Mouse (Mus musculus): Measurements from ENCODE around the gene Anapc11. TPM values are rescaled to one million over a fixed set of nuclear protein-coding genes. Genes with fewer than 3 reads are reported as not detected.

Anapc11 gene
- polyA plus RNA-seq, 1 experiment from 2014 or later = 218 TPM

DNA sequence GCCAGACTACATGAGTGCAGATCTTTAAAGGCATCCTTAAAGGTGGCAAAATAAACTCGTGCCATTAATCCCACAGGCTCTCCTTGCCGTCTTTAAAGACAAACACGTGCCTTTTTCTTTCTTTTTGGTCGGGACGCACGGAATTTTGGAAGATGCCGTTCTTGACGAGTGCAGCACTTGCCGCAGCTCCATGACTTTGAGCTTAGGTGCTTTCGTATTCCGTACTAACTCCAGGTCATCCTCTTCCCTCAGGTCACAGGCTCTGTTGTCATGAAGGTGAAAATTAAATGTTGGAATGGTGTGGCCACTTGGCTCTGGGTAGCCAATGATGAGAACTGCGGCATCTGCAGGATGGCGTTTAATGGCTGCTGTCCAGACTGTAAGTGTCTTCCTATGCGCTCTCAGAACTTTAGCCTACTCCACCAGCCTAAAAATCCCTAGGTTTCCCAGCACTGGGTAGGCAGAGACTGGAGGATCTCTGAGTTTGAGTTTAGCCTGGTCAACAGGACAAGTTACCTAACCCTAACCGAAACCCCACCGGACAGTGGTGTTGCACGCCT, 849 bp downstream of the Anapc11 start:
- Histone ChIP-seq H3K9me3 (no peaks in the 10 kb centered on the region), H3K4me1 (peaks cover 44% of the 10 kb centered on the region), H3K27me3 (ENCODE audit: poor library complexity, severe bottlenecking) (no peaks in the 10 kb centered on the region), H3K36me3 (replicated peaks) (peaks cover 80% of the 10 kb centered on the region), H3K4me3 (peak overlapping the region; percentile 100), H3K27ac (peak overlapping the region; percentile 99)
- DNase-seq (ENCODE audit: extremely low spot score, low spot score) = no peak
- WGBS = 55% methylated on average over 17 of the region's 17 CpGs

DNA sequence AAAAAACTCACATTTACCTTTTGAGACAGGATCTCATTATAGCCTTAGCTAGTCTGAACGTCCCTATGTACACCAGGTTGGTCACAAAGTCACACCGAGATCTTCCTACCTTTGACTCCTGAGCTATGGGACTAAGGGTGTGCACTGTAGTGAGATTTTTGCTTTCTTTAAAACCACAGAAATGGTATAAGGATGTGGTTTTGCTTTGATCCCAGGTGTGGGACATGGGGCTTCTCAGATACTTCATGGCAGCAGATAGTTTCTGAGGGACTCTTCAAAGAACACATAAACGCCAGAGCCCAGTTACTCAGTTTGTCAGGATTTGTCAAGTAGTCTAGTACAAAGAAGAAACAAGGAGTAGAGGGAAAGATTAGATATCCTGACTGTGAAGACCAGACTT, 2.5 kb downstream of the Anapc11 start:
- no peaks in the 10 kb centered on the region for H3K9me3 ChIP-seq
- DNase-seq (ENCODE audit: extremely low spot score, low spot score) = no peak
- H3K4me3 ChIP-seq = no peak overlapping the region
- H3K36me3 ChIP-seq (replicated peaks) = peaks cover 80% of the 10 kb centered on the region
- H3K4me1 ChIP-seq = peaks cover 38% of the 10 kb centered on the region
- 94% methylated on average over 3 of the region's 3 CpGs for WGBS
- no peaks in the 10 kb centered on the region for H3K27me3 ChIP-seq (ENCODE audit: poor library complexity, severe bottlenecking)
- no peak overlapping the region for H3K27ac ChIP-seq

DNA sequence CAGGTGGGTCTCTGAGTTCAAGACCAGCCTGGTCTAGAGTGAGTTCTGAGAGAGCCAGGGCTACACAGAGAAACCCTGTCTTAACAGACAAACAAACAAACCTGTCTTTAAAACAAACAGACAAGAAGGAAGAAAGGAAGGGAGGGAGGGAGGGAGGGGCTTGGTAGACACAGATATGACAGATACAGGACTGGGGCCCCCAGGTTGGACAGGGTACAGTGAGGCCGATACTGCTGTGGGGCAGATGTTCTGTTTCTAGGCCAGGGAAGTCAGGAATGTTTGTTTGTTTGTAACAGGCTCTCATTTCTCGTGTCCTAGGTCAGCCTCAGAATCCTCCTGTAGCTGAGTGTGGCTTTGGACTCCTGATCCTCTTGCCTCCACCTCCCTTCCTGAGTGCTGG, 5.3 kb downstream of the Anapc11 start:
- no peak overlapping the region for H3K27ac ChIP-seq
- no peaks in the 10 kb centered on the region for H3K9me3 ChIP-seq
- H3K27me3 ChIP-seq (ENCODE audit: poor library complexity, severe bottlenecking) = peaks cover 23% of the 10 kb centered on the region
- H3K4me1 ChIP-seq = peaks cover 30% of the 10 kb centered on the region
- H3K36me3 ChIP-seq (replicated peaks) = peaks cover 79% of the 10 kb centered on the region
- 74% methylated on average over 2 of the region's 2 CpGs for WGBS
- DNase-seq (ENCODE audit: extremely low spot score, low spot score) = no peak
- H3K4me3 ChIP-seq = no peak overlapping the region

DNA sequence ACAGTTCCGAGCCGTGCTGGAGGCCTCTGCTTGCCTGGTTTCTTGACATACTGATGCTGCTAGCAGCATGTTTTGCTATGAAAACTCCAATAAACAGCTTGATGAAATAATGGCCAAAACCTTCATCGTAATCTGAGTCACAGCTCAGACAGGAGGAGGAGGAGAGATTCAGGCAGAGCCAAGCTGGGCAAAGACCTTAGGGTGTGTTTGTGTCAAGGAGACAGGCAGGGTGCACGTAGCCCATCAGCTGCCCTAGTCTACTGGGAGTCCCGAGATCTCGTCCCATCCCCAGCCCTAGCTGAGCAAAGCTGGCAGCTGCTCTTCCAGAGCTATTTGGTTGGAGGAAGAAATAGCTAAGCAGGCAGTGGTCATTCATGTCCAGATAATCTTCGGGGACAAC, 7.4 kb downstream of the Anapc11 start:
- 94% methylated on average over 7 of the region's 7 CpGs for WGBS

DNA sequence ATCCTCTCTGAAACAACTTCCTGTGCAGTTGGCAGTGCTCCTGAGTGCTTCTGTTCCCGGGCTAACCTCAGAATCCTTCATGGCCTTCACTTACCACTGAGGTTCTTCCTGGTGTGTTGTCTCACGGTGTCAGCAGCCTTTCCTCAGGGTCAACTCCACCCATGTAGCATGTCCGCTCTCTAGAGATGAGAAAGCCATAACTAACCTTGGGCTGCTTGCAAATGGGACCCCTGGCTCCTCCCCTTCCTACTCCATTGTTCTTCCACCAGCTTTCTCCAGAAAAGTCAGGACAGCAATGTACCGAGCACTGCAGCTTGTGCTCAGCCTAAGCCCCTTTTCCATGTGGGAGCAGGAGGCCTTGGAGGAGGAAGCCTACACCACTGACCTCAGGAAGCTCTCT, 8.5 kb downstream of the Anapc11 start:
- no peak overlapping the region for H3K27ac ChIP-seq

More for the DNA sequence above, 7.4 kb downstream of the Anapc11 start:
- no peak for DNase-seq (ENCODE audit: extremely low spot score, low spot score)
- H3K36me3 ChIP-seq (replicated peaks) = peaks cover 82% of the 10 kb centered on the region
- H3K27ac ChIP-seq = no peak overlapping the region
- peaks cover 38% of the 10 kb centered on the region for H3K27me3 ChIP-seq (ENCODE audit: poor library complexity, severe bottlenecking)
- H3K4me3 ChIP-seq = no peak overlapping the region
- H3K9me3 ChIP-seq = no peaks in the 10 kb centered on the region
- peaks cover 27% of the 10 kb centered on the region for H3K4me1 ChIP-seq

DNA sequence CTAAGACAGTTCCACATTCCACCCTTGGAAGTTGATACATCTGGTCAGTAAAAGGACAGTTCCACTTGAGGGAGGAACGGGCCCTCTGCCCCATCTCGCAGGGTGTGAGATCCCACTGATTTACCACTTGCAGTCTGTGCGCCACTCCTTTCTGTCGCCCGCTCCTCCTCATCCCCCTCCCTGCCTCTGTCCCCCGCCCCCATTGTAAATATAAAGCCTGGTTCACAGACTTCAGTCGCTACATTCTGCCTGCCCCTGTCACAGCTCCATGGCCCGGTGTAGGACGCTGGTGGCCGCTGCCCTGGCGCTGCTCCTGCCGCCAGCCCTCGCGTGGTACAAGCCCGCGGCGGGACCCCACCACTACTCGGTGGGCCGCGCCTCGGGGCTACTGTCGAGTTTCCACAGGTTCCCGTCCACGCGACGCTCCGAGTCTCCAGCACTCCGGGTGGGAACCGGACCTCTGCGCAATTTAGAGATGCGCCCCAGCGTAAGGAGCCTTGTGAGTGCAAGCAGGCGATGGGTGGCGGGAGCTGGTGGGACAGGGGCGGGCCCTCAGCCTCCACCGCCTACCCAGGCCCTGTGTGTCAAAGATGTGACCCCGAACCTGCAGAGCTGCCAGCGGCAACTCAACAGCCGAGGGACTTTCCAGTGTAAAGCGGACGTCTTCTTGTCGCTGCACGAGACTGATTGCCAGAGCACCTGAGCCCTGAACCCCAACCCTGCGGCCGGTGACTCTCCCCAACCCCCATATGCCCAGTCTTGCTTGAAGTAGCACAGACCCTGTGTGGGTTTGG, 10.2 kb downstream of the Anapc11 start, which contains the start of gene Npb:
Npb (plus strand) TSS at position 237 of the 794 bp plus-strand sequence.
- 8% methylated on average over 45 of the region's 45 CpGs for WGBS
- DNase-seq (ENCODE audit: extremely low spot score, low spot score) = no peak
- Histone ChIP-seq H3K27me3 (ENCODE audit: poor library complexity, severe bottlenecking) (peaks cover 38% of the 10 kb centered on the region), H3K36me3 (replicated peaks) (peaks cover 85% of the 10 kb centered on the region), H3K4me1 (peaks cover 27% of the 10 kb centered on the region), H3K4me3 (peak within 1 kb of the TSS; percentile 44), H3K27ac (peak within 1 kb of the TSS; percentile 60), H3K9me3 (no peaks in the 10 kb centered on the region)

More for the DNA sequence above, 8.5 kb downstream of the Anapc11 start:
- H3K9me3 ChIP-seq = no peaks in the 10 kb centered on the region
- H3K27me3 ChIP-seq (ENCODE audit: poor library complexity, severe bottlenecking) = peaks cover 38% of the 10 kb centered on the region
- no peak overlapping the region for H3K4me3 ChIP-seq
- peaks cover 27% of the 10 kb centered on the region for H3K4me1 ChIP-seq
- DNase-seq (ENCODE audit: extremely low spot score, low spot score) = no peak
- peaks cover 85% of the 10 kb centered on the region for H3K36me3 ChIP-seq (replicated peaks)
- WGBS = 79% methylated on average over 4 of the region's 4 CpGs

DNA sequence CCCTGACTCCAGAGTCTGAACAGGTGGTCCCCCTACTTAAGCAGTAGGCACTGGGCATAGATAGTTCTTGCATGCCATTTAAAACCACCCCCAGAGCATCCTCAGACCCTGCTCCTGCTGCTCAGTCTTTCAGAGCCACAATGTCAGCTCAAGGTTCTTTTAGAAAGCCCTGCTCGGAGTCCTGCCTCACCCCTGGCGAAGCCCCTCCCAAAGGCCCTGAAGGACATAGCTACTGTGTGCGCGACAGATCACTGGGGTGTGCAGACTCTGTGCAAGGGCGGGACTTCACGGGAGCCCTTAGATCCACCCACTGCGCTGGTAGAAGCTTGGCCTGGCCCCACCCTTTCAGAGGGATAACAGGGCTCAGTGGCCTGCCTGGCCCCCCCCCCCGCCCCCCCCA, 11.0 kb downstream of the Anapc11 start:
- DNase-seq (ENCODE audit: extremely low spot score, low spot score) = no peak
- 40% methylated on average over 8 of the region's 8 CpGs for WGBS
- Histone ChIP-seq H3K4me1 (peaks cover 27% of the 10 kb centered on the region), H3K9me3 (no peaks in the 10 kb centered on the region), H3K4me3 (peak overlapping the region; percentile 44; the same call in 1 of the 2 replicates), H3K27me3 (ENCODE audit: poor library complexity, severe bottlenecking) (peaks cover 38% of the 10 kb centered on the region), H3K36me3 (replicated peaks) (peaks cover 85% of the 10 kb centered on the region), H3K27ac (no peak overlapping the region)

DNA sequence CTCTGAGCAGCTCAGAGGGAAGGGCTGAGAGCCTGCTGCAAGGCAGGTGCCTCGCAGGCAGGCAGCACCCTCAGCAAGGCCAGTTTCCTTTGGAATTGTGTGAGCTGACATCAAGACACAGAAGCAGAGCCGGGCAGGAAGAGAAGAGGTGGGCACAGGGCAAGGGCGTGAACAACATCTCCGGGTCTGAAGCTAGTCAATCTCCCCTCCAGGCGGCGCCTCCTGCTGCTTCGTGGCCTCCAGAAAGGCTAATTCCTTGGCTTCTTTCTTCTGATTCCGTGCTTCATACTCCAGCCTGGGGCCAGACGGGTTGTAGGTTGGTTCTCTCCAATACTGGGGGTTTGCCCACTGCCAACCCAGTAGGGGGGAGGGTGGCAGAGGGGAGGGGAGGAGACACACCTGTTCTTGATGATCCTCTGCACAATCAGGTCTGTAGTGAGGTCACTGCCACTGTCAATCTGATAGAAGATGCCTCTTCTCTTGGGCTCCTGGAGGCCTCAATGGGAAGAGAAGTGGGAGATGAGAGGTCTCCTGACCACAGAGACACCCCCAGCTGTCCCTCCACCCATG, 12.3 kb downstream of the Anapc11 start:
- H3K4me1 ChIP-seq = peaks cover 29% of the 10 kb centered on the region
- peaks cover 38% of the 10 kb centered on the region for H3K27me3 ChIP-seq (ENCODE audit: poor library complexity, severe bottlenecking)
- peaks cover 85% of the 10 kb centered on the region for H3K36me3 ChIP-seq (replicated peaks)
- H3K27ac ChIP-seq = no peak overlapping the region
- no peak for DNase-seq (ENCODE audit: extremely low spot score, low spot score)
- H3K9me3 ChIP-seq = no peaks in the 10 kb centered on the region
- WGBS = 83% methylated on average over 9 of the region's 9 CpGs
- H3K4me3 ChIP-seq = peak overlapping the region; percentile 7; the same call in 1 of the 2 replicates

DNA sequence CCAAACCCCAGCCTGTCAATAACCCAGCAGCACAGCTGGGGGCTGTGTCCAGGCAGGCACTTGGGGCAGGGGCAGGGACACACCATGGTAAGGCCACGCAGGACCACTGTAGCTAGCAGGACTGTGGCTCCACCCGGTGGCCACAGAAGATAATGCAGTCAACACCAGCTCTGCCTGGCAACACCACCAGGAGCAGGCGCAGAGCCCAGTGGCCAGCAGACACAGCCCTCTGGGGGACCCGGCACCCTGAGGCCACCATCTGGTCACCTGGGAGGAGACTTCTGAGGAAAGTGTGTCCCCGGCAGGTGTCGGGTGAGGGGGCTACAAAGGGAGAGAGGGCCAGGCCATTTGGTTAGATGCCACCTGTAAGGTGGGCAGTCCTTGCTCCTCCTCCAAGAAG, 14.5 kb downstream of the Anapc11 start:
- Histone ChIP-seq H3K4me1 (peaks cover 43% of the 10 kb centered on the region), H3K36me3 (replicated peaks) (peaks cover 71% of the 10 kb centered on the region), H3K27ac (0 out of 2 replicates have a peak overlapping the region, but pooled peaks have one; percentile 22), H3K9me3 (no peaks in the 10 kb centered on the region), H3K27me3 (ENCODE audit: poor library complexity, severe bottlenecking) (peaks cover 22% of the 10 kb centered on the region), H3K4me3 (0 out of 2 replicates have a peak overlapping the region, but pooled peaks have one; percentile 17)
- 56% methylated on average over 6 of the region's 6 CpGs for WGBS
- peak; percentile 69 for DNase-seq (ENCODE audit: extremely low spot score, low spot score)

DNA sequence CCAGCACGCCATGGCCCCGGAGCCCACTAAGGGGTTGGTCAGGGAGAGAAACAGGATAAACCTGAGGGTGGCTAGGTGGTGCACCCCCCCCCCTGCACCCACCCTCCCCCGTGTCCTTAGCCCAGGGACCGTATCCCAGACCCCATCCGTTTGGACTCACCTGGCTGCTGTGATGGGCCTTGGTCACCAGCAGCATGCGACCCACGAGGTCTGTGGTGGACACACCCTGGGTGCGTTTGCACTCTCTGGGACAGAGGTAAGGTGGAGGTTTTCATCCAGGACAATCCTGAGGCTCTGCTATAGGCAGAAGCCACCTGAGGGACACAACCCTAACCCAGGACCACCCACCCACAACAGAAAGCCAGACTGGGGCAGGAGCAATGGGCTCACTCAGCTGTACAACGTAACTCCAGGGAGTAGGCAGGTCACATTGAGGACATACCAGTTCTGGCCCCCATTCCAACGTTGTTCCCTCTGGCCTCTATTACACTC, 15.3 kb downstream of the Anapc11 start:
- H3K27me3 ChIP-seq (ENCODE audit: poor library complexity, severe bottlenecking) = peaks cover 14% of the 10 kb centered on the region
- no peak for DNase-seq (ENCODE audit: extremely low spot score, low spot score)
- H3K4me1 ChIP-seq = peaks cover 43% of the 10 kb centered on the region
- peaks cover 78% of the 10 kb centered on the region for H3K36me3 ChIP-seq (replicated peaks)
- WGBS = 94% methylated on average over 10 of the region's 10 CpGs
- no peak overlapping the region; the same call in 1 of the 2 replicates for H3K4me3 ChIP-seq
- no peak overlapping the region for H3K27ac ChIP-seq
- H3K9me3 ChIP-seq = no peaks in the 10 kb centered on the region; the same call in 1 of the 2 replicates

DNA sequence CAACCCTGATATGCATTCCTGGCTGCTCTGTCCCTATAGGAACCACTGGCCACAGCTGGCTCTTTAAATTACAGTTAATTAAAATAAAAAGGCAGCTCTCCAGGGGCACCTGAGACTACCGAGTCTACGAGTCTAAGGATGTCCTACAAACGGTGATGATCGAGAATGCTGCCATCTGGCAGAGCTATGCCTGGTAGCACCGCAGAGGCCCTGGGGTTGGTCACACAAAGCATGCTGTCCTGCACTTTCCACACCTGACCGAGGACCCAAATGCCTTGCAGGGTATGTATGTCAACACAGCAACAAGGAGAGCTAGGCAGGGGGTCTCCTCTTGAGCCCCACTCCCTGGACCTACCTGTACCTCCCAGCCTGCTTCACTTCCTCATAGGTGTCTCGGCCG, 15.8 kb downstream of the Anapc11 start:
- H3K36me3 ChIP-seq (replicated peaks) = peaks cover 83% of the 10 kb centered on the region
- H3K27ac ChIP-seq = no peak overlapping the region
- no peak for DNase-seq (ENCODE audit: extremely low spot score, low spot score)
- H3K4me1 ChIP-seq = peaks cover 40% of the 10 kb centered on the region
- H3K4me3 ChIP-seq = no peak overlapping the region
- peaks cover 10% of the 10 kb centered on the region for H3K27me3 ChIP-seq (ENCODE audit: poor library complexity, severe bottlenecking)
- no peaks in the 10 kb centered on the region; the same call in 1 of the 2 replicates for H3K9me3 ChIP-seq
- 95% methylated on average over 8 of the region's 8 CpGs for WGBS

DNA sequence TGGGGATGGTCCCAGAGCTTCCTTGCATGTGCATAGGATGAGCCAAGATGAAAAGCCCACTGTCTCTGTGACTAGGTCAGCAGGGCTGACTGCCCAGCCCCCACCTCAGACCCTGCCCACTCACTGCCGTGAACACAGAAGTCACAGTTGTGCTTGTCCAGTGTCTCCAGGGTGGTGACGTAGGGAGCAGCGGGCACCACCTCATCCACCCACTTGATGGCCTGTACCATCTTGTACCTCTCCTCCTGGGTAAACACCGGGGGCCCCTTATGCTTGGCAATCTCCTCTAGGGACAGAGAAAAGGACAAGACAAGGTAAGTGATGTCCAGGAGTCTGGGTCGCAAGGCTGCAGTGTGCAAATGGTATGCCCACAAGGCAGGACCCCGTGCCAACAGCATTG, 16.9 kb downstream of the Anapc11 start:
- WGBS = 94% methylated on average over 6 of the region's 6 CpGs
- H3K27me3 ChIP-seq (ENCODE audit: poor library complexity, severe bottlenecking) = no peaks in the 10 kb centered on the region
- no peak overlapping the region for H3K4me3 ChIP-seq
- peaks cover 32% of the 10 kb centered on the region for H3K4me1 ChIP-seq
- no peaks in the 10 kb centered on the region; the same call in 1 of the 2 replicates for H3K9me3 ChIP-seq
- no peak for DNase-seq (ENCODE audit: extremely low spot score, low spot score)
- no peak overlapping the region for H3K27ac ChIP-seq
- peaks cover 82% of the 10 kb centered on the region for H3K36me3 ChIP-seq (replicated peaks)
